Mouse (Mus musculus) adrenal gland, adult (tissue): ENCODE data around the gene Snrpc.
"Not testable (repeated sequence)": the region's sequence is repeated elsewhere in the genome, so short reads cannot be mapped to it uniquely, and the experiment has no call there.

Experiments
- DNase-seq, 2 experiments: peaks; one replicate each; pipeline ENCODE4 v3.0.0; 2022 to 2023; ENCODE audit warnings: low spot score in 1 of 2; ENCODE audit not compliant: inconsistent age in 2 of 2

Snrpc gene

DNA sequence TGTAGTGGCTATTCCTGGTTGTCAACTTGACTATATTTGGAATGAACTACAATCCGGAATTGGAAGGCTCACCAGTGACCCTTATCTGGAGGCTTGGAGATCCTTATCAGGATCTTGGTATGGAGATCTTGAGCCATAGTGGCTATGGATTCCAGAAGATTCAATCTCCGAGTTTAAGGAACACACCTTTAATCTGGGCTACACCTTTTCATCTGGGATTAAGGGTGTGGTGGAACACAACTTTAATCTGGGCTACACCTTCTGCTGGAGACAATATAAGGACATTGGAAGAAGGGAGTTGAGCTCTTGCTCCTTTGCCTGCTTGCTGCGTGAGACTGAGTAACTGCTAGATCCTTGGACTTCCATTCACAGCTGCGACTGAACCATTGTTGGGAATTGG is at the start of gene Snrpc:
TSS of gene Snrpc (plus strand) at position 301 of the 400 bp plus-strand sequence.
- DNase-seq = not testable (repeated sequence)

- DNase-seq = peak in 1 of 2 experiments; percentile 70
These were observed 49.3 kb upstream of the Snrpc start for GRCm38 (mm10) chr17:27788456-27789172.

DNA sequence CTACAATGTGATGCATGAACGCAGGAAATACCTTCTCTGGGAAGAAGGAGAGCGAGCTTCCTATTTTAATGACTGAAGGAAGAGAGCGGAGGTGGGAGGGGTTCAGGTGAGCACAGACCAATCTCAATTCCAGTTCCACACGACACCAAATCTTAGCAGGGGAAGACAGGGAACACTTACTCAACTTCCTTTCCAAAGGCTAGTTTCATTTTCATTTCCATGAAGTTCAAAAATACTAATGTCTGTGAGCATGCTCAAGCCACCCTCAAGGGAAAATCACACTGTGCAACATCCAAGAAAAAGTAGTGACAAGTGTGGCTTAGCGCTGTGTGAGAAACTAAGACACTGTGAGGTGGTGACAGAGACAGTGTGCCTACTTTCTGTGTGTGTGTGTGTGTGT is 47.9 kb upstream of the Snrpc start:
- no peak for DNase-seq

GRCm38 (mm10) chr17:27790976-27791375 is 47.0 kb upstream of the Snrpc start:
- DNase-seq = no peak

DNA sequence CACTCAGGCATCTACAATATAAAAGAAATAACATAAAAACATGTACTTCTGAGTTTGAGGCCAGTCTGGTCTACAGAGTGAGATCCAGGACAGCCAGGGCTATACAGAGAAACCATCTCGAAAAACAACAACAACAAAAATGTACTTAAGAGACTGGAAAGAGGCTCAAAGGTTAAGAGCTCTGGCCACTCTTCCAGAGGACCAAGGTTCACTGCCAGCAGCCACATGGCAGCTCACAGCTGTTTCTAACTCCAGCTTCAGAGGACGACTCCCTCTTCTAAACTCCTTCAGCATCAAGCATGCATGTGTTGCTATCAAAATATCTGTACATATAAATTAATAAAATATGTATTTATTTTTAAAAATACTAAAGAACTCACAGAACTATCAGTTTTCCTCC is 46.4 kb upstream of the Snrpc start:
- DNase-seq = no peak

DNA sequence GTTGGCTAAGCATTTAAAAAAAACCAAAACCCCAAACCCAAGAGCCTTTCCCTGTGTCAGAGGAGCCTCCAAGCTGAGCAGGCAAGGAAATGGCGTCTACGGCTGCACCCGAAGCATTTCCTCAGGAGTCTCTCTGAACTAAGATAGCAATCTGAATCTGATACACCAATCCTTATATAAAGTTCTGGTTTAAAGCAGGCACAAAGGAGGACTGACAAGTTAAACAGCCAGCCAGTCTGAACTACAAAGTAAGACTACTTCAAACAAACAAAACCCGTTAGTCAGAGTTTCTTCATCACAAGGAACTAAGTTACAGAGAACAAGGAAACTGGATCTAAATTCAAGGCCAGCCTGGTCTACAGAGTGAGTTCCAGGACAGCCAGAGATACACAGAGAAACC is 45.4 kb upstream of the Snrpc start:
- peak in 1 of 2 experiments; percentile 69 for DNase-seq

- peak; percentile 63 to 75 for DNase-seq
These were observed 44.8 kb upstream of the Snrpc start for GRCm38 (mm10) chr17:27793144-27793543.

GRCm38 (mm10) chr17:27796780-27797179 is 41.2 kb upstream of the Snrpc start:
- DNase-seq = peak; percentile 58 to 75

DNA sequence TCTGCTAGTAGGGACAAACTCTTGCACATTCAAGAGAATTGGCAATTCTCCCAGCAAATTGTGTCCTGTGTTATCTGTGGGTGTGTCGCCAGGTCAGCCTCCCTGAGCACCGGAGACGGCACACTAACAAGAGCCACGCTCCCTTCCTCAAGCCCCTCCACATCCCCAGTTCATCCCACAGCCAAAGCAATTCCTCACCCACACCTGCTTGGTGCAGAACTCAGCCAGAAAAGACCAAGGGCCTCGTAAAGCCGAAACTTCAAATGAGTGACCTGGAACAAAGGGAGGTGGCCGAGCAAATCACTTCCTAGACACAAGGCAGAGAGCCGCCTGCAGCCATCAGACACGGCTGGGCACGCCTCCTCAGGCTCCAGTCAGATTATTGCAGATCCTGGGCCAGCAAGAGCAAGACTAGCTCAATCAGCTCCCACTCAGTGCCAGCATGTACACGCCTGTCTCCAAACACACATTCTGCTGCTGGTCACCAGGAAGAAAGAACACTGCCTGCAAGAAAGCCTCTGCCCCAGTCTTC is 40.5 kb upstream of the Snrpc start:
- peak; percentile 48 to 78 for DNase-seq

DNA sequence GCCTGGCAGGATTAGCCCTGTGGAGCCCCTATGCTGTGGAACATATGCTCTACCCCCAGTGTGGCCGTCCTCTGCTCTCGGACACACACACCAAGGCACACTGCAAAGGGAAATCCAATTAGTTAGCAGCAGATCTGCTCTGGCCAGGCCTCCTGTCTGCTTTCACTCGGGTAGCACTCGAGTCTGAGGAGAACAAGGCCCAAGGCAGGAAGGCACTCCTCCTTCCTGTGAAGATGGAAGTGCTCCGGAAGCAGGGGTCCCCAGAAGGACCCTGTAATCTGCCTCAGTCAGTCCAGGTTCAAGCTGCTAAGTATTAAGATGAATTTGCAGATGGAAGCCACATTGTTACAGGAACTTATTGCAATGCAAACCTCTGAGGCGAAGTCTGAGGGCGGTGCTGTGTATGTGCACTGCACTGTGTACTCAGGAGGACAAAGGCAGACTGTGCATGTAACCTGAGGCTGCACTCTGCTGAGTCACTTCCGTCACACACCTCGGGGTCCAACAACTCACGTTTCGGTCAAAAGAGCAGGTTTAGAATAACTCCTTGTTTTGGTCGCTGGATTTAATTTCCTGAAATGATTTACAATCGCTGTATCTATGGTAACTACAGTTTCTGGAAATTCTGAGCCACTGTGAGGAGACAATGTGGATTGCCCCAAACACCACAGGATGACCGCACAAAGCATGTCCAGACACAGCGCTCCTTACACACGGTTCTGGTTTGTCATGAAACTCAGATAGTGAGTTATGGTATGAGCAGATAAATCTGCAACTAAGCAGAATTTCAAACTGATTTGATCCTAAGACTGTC is 38.0 kb upstream of the Snrpc start:
- peak in 1 of 2 experiments; percentile 69 for DNase-seq

DNA sequence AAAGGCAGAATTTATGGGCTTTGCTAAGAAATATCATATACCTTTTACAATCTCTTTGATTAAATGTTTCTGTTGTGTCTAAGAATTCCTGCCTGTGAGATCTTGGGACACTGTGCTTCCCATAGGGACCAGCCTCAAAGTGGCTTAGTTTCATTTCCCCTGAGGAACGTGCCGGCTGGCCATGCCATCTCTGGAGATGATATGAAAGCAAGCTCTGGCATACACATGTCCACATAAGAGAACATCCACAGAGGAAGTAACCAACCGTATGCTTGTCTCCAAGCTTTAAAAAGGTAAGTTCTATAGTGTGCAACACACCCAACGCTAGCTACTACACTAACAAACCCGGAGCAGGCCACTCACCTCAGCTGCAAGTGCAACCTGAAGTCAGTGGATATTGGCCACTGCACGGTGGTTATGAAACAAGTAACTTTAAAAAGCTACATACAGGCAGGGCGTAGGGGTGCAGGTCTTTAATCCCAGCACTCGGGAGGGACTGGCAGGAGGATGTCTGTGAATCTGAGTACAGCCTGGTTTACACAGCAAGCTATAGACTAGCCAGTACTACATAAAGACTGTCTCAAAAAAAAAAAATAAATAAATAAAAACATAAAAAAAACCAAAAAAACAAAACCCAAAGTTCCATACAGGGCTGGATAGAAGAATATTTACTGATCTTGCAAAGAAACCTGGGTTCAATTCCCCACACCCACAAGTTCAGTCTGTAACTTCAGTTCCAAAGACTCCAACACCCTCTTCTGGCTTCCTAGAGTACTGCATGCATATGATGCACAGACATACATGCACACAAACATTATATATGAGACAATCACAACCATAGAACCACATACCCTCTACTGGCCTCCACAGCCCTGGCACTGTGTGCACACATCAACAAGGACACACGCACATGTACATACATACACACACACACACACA is 37.0 kb upstream of the Snrpc start:
- no peak for DNase-seq

DNA sequence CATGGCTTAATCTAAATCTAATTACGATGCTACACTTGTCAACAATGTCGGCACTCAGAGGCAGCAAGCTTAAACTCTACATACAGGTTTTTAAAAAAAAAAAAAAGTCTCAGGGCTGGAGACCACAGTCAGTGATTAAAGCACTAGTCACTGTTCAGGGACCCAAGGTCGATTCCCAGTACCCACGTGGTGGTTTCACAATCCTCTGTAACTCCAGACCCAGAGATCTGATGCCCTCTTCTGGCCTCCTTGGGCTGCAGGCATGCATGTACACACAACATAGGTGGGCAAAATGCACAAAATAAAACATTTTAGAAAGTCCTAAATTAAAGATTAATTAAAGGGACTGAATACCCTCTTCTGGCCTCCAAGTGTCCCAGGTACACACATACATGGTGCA is 34.2 kb upstream of the Snrpc start:
- peak; percentile 60 to 87 for DNase-seq

GRCm38 (mm10) chr17:27804156-27804690 is 33.7 kb upstream of the Snrpc start:
- peak; percentile 75 to 76 for DNase-seq

GRCm38 (mm10) chr17:27804803-27805770 is 32.9 kb upstream of the Snrpc start:
- DNase-seq = peak; percentile 70 to 88

DNA sequence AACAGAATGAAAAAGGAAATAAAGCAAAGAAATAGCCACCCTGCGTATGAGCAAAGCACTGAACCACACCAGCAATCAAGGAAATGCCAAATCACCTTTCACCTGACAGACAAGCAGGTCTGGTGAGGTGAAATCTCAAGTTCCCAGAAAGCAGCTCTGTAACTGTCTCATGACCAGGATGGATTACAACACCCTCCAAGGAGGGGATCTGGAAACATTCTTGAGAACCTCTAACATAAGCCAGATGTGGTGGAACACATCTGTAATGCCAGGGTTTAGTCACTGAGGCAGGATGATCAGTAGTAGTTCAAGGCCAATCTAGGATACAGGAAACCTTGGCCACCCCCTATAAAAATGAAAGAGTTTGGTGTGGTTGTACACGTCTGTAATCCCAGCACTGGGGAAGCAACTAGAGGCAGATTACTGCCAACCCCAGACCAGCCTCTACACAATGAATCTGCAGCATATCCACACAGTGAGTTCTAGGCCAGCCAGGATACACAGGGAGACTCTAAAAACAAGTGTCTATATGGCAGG is 30.3 kb upstream of the Snrpc start:
- DNase-seq = peak in 1 of 2 experiments; percentile 68

DNA sequence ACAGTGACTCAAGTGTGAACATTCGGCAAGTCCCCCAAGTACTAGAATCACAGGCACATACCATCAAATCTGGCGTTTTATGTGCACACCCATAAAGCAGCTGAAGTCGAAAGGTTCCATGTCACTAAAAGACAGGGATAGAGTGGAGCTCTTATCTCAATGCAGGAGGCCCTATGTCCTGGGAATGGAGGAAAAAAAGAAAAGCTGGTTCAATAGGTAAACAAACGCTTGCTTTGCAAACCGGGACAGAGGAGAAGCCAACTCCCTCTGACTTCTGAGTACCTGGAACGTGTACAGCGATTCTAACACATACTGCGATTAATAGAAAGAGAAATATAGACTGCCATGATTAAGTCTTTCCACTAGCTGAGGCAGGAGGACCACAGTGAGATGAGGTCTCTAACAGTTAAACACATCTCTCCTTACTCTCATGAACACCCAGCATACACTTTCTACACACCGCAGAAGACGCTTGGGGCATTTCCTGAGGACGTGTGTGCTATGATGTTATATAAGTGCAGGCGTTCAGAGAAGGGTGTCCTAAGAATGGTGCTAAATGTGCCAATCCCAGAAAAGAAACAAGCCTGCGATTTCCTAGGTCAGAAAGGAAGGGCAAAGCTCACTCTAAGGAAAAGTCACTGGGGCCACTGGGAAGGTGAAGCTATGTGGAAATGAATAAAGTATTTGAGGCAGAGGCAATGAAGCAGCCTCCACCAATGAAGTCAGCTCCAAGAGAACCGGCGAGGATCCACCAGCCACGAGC is 27.2 kb upstream of the Snrpc start:
- no peak for DNase-seq

DNA sequence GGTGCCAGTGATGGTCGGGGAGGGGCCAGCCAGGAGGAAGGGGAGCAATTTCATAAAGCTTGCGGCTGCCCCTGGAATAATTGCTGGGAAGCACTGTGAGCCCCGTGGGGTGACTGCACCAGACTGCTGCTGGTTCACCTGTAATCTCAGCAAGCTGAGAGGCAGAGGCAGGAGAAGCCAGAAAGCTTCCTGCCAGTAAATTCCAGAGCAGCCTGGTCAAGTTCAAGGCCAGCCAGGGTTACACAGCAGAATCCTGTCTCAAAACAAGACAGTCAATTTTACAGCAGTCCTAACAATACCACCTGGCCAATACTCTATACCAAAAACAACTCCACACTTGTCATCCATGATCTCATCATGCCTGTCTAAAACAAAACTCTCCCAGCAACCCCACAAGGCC is 26.0 kb upstream of the Snrpc start:
- DNase-seq = peak in 1 of 2 experiments; percentile 66

GRCm38 (mm10) chr17:27814606-27815005 is 23.3 kb upstream of the Snrpc start:
- peak in 1 of 2 experiments; percentile 35 for DNase-seq
